Mouse (Mus musculus): Measurements from ENCODE around the gene Atp13a5. TPM values are rescaled to one million over a fixed set of nuclear protein-coding genes. Genes with fewer than 3 reads are reported as not detected.
A peak's percentile ranks its signal among the peaks of the same experiment; 100 is the strongest.

Atp13a5 gene
- 4.2 and 4.4 TPM in 2 replicates for polyA plus RNA-seq (2015; fragmentation: Nextera tagmentation; extraction: Ambion mirVana)

- Histone ChIP-seq H3K4me1 (ENCODE audit: control insufficient read depth, insufficient read depth, low read depth, low read length) (no peaks in the 10 kb centered on the region), H3K4me2 (ENCODE audit: low read length) (no peak within 1 kb of the TSS), H3K27me3 (replicated peaks; ENCODE audit: control insufficient read depth, insufficient read depth, low read length) (no peaks in the 10 kb centered on the region), H3K9me3 (ENCODE audit: control insufficient read depth, low read length) (no peaks in the 10 kb centered on the region), H3K9ac (ENCODE audit: low read depth, low read length) (no peak within 1 kb of the TSS), H3K27ac (ENCODE audit: low read depth, low read length) (no peak within 1 kb of the TSS), H3K4me3 (ENCODE audit: low read length) (no peak within 1 kb of the TSS), H3K36me3 (ENCODE audit: control insufficient read depth, insufficient read depth, low read length) (no peaks in the 10 kb centered on the region)
- no peak for ATAC-seq
- WGBS = 71% methylated on average over 4 of the region's 4 CpGs
These were observed at the start of gene Atp13a5 for GRCm38 (mm10) chr16:29378458-29378857. Gene Atp13a5, minus strand, starts transcription at chr16:29378732.

- Histone ChIP-seq H3K27ac (ENCODE audit: low read depth, low read length) (no peak overlapping the region), H3K36me3 (ENCODE audit: control insufficient read depth, insufficient read depth, low read length) (no peaks in the 10 kb centered on the region), H3K9me3 (ENCODE audit: control insufficient read depth, low read length) (no peaks in the 10 kb centered on the region), H3K9ac (ENCODE audit: low read depth, low read length) (no peak overlapping the region), H3K4me1 (ENCODE audit: control insufficient read depth, insufficient read depth, low read depth, low read length) (no peaks in the 10 kb centered on the region), H3K27me3 (replicated peaks; ENCODE audit: control insufficient read depth, insufficient read depth, low read length) (no peaks in the 10 kb centered on the region), H3K4me2 (ENCODE audit: low read length) (no peak overlapping the region), H3K4me3 (ENCODE audit: low read length) (no peak overlapping the region)
- 90% methylated on average over 6 of the region's 6 CpGs for WGBS
- no peak for ATAC-seq
These were observed 36.3 kb upstream of the Atp13a5 start for GRCm38 (mm10) chr16:29414822-29415221.

GRCm38 (mm10) chr16:29407319-29407718, 28.8 kb upstream of the Atp13a5 start:
- ATAC-seq = no peak
- H3K9ac ChIP-seq (ENCODE audit: low read depth, low read length) = no peak overlapping the region
- 95% methylated on average over 10 of the region's 10 CpGs for WGBS

GRCm38 (mm10) chr16:29399079-29399478, 20.5 kb upstream of the Atp13a5 start:
- no peaks in the 10 kb centered on the region for H3K4me1 ChIP-seq (ENCODE audit: control insufficient read depth, insufficient read depth, low read depth, low read length)
- no peaks in the 10 kb centered on the region for H3K9me3 ChIP-seq (ENCODE audit: control insufficient read depth, low read length)
- no peak overlapping the region for H3K9ac ChIP-seq (ENCODE audit: low read depth, low read length)
- H3K36me3 ChIP-seq (ENCODE audit: control insufficient read depth, insufficient read depth, low read length) = no peaks in the 10 kb centered on the region
- H3K4me3 ChIP-seq (ENCODE audit: low read length) = no peak overlapping the region
- WGBS = 83% methylated on average over 2 of the region's 2 CpGs
- H3K4me2 ChIP-seq (ENCODE audit: low read length) = no peak overlapping the region
- no peaks in the 10 kb centered on the region for H3K27me3 ChIP-seq (replicated peaks; ENCODE audit: control insufficient read depth, insufficient read depth, low read length)
- no peak overlapping the region for H3K27ac ChIP-seq (ENCODE audit: low read depth, low read length)
- peak; percentile 61; the same call in 1 of the 2 replicates for ATAC-seq

More at GRCm38 (mm10) chr16:29407319-29407718, 28.8 kb upstream of the Atp13a5 start:
- Histone ChIP-seq H3K36me3 (ENCODE audit: control insufficient read depth, insufficient read depth, low read length) (no peaks in the 10 kb centered on the region), H3K9me3 (ENCODE audit: control insufficient read depth, low read length) (no peaks in the 10 kb centered on the region), H3K4me2 (ENCODE audit: low read length) (no peak overlapping the region), H3K4me1 (ENCODE audit: control insufficient read depth, insufficient read depth, low read depth, low read length) (no peaks in the 10 kb centered on the region), H3K27me3 (replicated peaks; ENCODE audit: control insufficient read depth, insufficient read depth, low read length) (no peaks in the 10 kb centered on the region), H3K27ac (ENCODE audit: low read depth, low read length) (no peak overlapping the region), H3K4me3 (ENCODE audit: low read length) (no peak overlapping the region)

GRCm38 (mm10) chr16:29384781-29385180, 6.2 kb upstream of the Atp13a5 start:
- Histone ChIP-seq H3K9me3 (ENCODE audit: control insufficient read depth, low read length) (no peaks in the 10 kb centered on the region), H3K4me1 (ENCODE audit: control insufficient read depth, insufficient read depth, low read depth, low read length) (no peaks in the 10 kb centered on the region), H3K36me3 (ENCODE audit: control insufficient read depth, insufficient read depth, low read length) (no peaks in the 10 kb centered on the region), H3K9ac (ENCODE audit: low read depth, low read length) (no peak overlapping the region), H3K27me3 (replicated peaks; ENCODE audit: control insufficient read depth, insufficient read depth, low read length) (no peaks in the 10 kb centered on the region; the same call in 1 of the 2 replicates), H3K4me3 (ENCODE audit: low read length) (no peak overlapping the region), H3K4me2 (ENCODE audit: low read length) (no peak overlapping the region), H3K27ac (ENCODE audit: low read depth, low read length) (no peak overlapping the region)
- no peak for ATAC-seq
- WGBS = 86% methylated on average over 4 of the region's 4 CpGs

- no peaks in the 10 kb centered on the region for H3K36me3 ChIP-seq (ENCODE audit: control insufficient read depth, insufficient read depth, low read length)
- no peak overlapping the region for H3K9ac ChIP-seq (ENCODE audit: low read depth, low read length)
- H3K27ac ChIP-seq (ENCODE audit: low read depth, low read length) = no peak overlapping the region
- WGBS = 91% methylated on average over 8 of the region's 8 CpGs
- no peak overlapping the region for H3K4me2 ChIP-seq (ENCODE audit: low read length)
- H3K4me3 ChIP-seq (ENCODE audit: low read length) = no peak overlapping the region
- no peaks in the 10 kb centered on the region for H3K27me3 ChIP-seq (replicated peaks; ENCODE audit: control insufficient read depth, insufficient read depth, low read length)
- no peak for ATAC-seq
- no peaks in the 10 kb centered on the region for H3K9me3 ChIP-seq (ENCODE audit: control insufficient read depth, low read length)
- no peaks in the 10 kb centered on the region for H3K4me1 ChIP-seq (ENCODE audit: control insufficient read depth, insufficient read depth, low read depth, low read length)
These were observed 3.9 kb downstream of the Atp13a5 start for GRCm38 (mm10) chr16:29374636-29375035.

GRCm38 (mm10) chr16:29331351-29332044, 47.0 kb downstream of the Atp13a5 start:
- H3K27ac ChIP-seq (ENCODE audit: low read depth, low read length) = peak overlapping the region; percentile 66
- 82% methylated on average over 3 of the region's 3 CpGs for WGBS
- peak; percentile 92 for ATAC-seq

GRCm38 (mm10) chr16:29330948-29331347, 47.6 kb downstream of the Atp13a5 start:
- no peaks in the 10 kb centered on the region for H3K36me3 ChIP-seq (ENCODE audit: control insufficient read depth, insufficient read depth, low read length)
- peak; percentile 65 for ATAC-seq
- H3K27me3 ChIP-seq (replicated peaks; ENCODE audit: control insufficient read depth, insufficient read depth, low read length) = no peaks in the 10 kb centered on the region
- 70% methylated on average over 5 of the region's 5 CpGs for WGBS
- H3K9me3 ChIP-seq (ENCODE audit: control insufficient read depth, low read length) = no peaks in the 10 kb centered on the region
- H3K9ac ChIP-seq (ENCODE audit: low read depth, low read length) = no peak overlapping the region
- H3K4me3 ChIP-seq (ENCODE audit: low read length) = no peak overlapping the region
- peak overlapping the region; percentile 66 for H3K27ac ChIP-seq (ENCODE audit: low read depth, low read length)
- H3K4me1 ChIP-seq (ENCODE audit: control insufficient read depth, insufficient read depth, low read depth, low read length) = peaks cover 9% of the 10 kb centered on the region
- H3K4me2 ChIP-seq (ENCODE audit: low read length) = no peak overlapping the region

More at GRCm38 (mm10) chr16:29331351-29332044, 47.0 kb downstream of the Atp13a5 start:
- H3K36me3 ChIP-seq (ENCODE audit: control insufficient read depth, insufficient read depth, low read length) = no peaks in the 10 kb centered on the region
- H3K4me2 ChIP-seq (ENCODE audit: low read length) = no peak overlapping the region
- H3K27me3 ChIP-seq (replicated peaks; ENCODE audit: control insufficient read depth, insufficient read depth, low read length) = no peaks in the 10 kb centered on the region
- H3K4me3 ChIP-seq (ENCODE audit: low read length) = no peak overlapping the region
- H3K4me1 ChIP-seq (ENCODE audit: control insufficient read depth, insufficient read depth, low read depth, low read length) = peaks cover 9% of the 10 kb centered on the region
- H3K9me3 ChIP-seq (ENCODE audit: control insufficient read depth, low read length) = no peaks in the 10 kb centered on the region
- no peak overlapping the region for H3K9ac ChIP-seq (ENCODE audit: low read depth, low read length)

GRCm38 (mm10) chr16:29329213-29329612, 49.3 kb downstream of the Atp13a5 start:
- WGBS = 90% methylated on average over 2 of the region's 2 CpGs
- ATAC-seq = no peak

More at GRCm38 (mm10) chr16:29329213-29329612, 49.3 kb downstream of the Atp13a5 start:
- H3K4me1 ChIP-seq (ENCODE audit: control insufficient read depth, insufficient read depth, low read depth, low read length) = peaks cover 9% of the 10 kb centered on the region
- no peaks in the 10 kb centered on the region for H3K27me3 ChIP-seq (replicated peaks; ENCODE audit: control insufficient read depth, insufficient read depth, low read length)
- no peaks in the 10 kb centered on the region for H3K36me3 ChIP-seq (ENCODE audit: control insufficient read depth, insufficient read depth, low read length)
- no peaks in the 10 kb centered on the region for H3K9me3 ChIP-seq (ENCODE audit: control insufficient read depth, low read length)
- no peak overlapping the region for H3K27ac ChIP-seq (ENCODE audit: low read depth, low read length)
- no peak overlapping the region for H3K4me3 ChIP-seq (ENCODE audit: low read length)
- no peak overlapping the region for H3K4me2 ChIP-seq (ENCODE audit: low read length)
- no peak overlapping the region for H3K9ac ChIP-seq (ENCODE audit: low read depth, low read length)
